Mouse (Mus musculus): ENCODE data around the gene Xab2.

Gene Xab2

GRCm38 (mm10) chr8:3621199-3621970 is at the start of gene Xab2, which contains the start of gene Pet100:
Gene Xab2 (minus strand): TSS chr8:3621316.
Gene Pet100 (plus strand): TSS chr8:3621548.
- in situ Hi-C loops (cut with MboI; ENCODE audit: unreplicated experiment in 2 of 2), result loop anchor here (10.0 kb wide), 2 partner anchors 107 to 267 kb away; partner anchors contain the start of genes A430078G23Rik (in 1 of the 2) and Pnpla6 (in 1 of the 2)

DNA sequence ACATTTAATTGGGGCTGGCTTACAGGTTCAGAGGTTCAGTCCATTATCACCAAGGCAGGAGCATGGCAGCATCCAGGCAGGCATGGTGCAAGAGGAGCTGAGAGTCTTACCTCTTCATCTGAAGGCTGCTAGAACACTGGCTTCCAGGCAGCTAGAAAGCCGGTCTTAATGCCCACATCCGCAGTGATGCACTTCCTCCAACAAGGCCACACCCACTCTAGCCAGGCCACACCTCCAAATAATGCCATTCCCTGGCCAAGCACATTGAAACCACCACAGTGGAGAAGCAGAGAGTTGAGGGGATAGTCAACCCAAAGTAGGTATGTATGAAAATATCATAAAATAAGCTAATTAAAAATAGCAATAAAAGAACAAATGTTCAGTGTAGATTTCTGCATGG is 49.3 kb upstream of the Xab2 start:
- in situ Hi-C loops (cut with MboI; ENCODE audit: unreplicated experiment in 2 of 2), result loop anchor here (5.0 to 10.0 kb wide), 4 partner anchors 108 to 488 kb away; partner anchors contain the start of genes A430078G23Rik (in 2 of the 2) and Pex11g (in 2 of the 2)

- in situ Hi-C loops (cut with MboI; ENCODE audit: unreplicated experiment in 2 of 2), result no loop called here
Observed at GRCm38 (mm10) chr8:3665507-3665906, 44.4 kb upstream of the Xab2 start, which contains the start of gene Mcemp1. Gene Mcemp1 (plus strand): TSS chr8:3665754.

GRCm38 (mm10) chr8:3664405-3664804 is 43.3 kb upstream of the Xab2 start:
- in situ Hi-C loops (cut with MboI; ENCODE audit: unreplicated experiment in 2 of 2), result no loop called here

DNA sequence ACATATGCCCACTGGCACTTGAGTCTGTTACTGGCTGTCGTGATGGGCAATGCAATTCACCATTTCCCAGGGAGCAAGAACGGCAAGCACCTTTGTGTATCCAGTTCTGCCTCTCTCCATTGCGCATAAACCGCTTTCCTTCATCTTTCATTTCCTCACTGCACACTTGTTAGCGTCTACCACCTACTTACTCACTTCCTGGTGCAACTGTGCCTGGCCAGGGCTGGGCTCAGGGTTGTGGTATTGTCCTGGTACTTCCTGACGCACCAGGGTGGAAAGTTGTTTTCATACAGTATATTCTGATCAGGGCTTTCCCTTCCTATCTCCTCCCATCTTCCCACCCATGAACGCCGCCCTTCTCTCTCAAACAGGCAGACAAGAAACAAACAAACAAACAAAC is 39.8 kb upstream of the Xab2 start:
- in situ Hi-C loops (cut with MboI; ENCODE audit: unreplicated experiment in 2 of 2), result no loop called here

GRCm38 (mm10) chr8:3656725-3657381 is 35.7 kb upstream of the Xab2 start:
- in situ Hi-C loops (cut with MboI; ENCODE audit: unreplicated experiment in 2 of 2), result no loop called here

DNA sequence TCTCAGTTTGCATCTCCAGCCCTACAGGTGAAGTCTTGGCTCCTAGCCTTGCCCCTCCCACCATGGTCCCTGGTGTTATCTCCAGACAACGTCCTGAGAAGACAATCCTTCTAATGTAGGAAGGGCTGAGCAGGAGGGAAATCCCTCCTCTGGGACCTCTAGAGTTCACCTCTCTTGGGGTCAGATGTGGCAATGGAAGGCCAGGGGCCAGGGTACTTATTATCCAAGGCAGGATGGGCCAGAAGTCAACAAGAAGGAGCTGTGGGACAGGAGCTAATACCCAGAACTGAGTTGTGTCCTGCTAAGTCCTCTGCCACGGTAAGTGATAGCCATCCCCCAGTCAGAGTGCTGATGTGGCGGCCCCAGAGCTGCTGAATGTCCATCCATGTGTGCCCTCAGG is 34.4 kb upstream of the Xab2 start, which contains the start of gene Retn:
Gene Retn, plus strand, starts transcription at position 245 of the 400 bp plus-strand sequence.
- in situ Hi-C loops (cut with MboI; ENCODE audit: unreplicated experiment in 2 of 2), result no loop called here

GRCm38 (mm10) chr8:3654726-3655508 is 33.8 kb upstream of the Xab2 start:
- in situ Hi-C loops (cut with MboI; ENCODE audit: unreplicated experiment in 2 of 2), result no loop called here

GRCm38 (mm10) chr8:3652845-3653244 is 31.7 kb upstream of the Xab2 start:
- in situ Hi-C loops (cut with MboI; ENCODE audit: unreplicated experiment in 2 of 2), result no loop called here

DNA sequence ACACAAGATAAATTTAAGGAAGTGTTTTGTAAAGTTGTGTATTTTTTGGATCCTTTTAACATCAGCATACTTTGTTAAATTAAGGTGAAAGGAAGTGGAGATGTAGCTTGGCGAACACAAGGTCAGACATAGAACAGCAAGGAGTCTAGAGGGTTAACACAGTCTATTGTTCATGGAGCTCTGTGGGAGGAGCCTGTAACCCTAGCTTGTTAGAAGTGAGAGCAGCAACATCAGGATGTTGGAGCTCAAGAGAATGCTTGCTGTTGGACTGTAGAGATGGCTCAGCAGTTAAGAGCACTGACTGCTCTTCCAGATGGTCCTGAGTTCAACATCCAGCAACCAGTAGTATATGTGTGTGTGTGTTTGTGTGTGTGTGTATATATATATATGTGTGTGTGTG is 27.9 kb upstream of the Xab2 start:
- in situ Hi-C loops (cut with MboI; ENCODE audit: unreplicated experiment in 2 of 2), result no loop called here

GRCm38 (mm10) chr8:3648268-3648667 is 27.2 kb upstream of the Xab2 start:
- in situ Hi-C loops (cut with MboI; ENCODE audit: unreplicated experiment in 2 of 2), result no loop called here

- in situ Hi-C loops (cut with MboI; ENCODE audit: unreplicated experiment in 2 of 2), result no loop called here
Observed at GRCm38 (mm10) chr8:3647561-3647960, 26.4 kb upstream of the Xab2 start.

DNA sequence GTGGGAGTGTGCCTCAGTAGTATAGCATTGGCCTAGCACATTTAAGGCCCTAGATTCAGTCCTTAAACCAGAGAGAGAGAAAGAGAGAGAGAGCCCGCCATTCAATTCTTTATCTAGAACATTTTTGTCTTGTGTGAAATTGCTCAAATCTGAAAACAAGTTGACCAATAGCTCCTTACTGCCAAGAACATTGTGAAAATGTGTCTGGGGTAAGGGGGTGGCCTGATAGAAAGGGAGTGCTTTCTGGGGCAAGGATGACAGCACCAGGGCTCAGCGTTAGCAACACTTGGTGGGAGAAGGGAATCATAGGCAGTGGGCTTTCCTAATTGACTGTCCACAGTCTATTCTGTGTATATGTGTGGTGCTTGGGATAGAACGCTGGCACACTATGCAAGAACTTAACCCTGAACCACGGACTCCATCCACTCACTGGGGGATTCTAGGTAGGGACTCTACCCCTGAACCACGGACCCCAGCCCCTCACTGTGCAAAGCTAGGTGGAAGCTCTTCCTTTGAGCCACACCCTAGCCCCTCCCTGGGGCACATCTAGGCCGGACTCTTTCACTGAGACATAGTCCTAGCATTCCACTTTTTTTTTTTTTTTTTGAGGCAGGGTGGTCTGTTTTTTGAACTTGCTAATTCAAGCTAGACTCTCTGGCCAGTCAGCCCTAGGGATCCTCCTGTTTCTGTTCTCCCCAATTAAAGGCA is 25.9 kb upstream of the Xab2 start:
- in situ Hi-C loops (cut with MboI; ENCODE audit: unreplicated experiment in 2 of 2), result no loop called here

DNA sequence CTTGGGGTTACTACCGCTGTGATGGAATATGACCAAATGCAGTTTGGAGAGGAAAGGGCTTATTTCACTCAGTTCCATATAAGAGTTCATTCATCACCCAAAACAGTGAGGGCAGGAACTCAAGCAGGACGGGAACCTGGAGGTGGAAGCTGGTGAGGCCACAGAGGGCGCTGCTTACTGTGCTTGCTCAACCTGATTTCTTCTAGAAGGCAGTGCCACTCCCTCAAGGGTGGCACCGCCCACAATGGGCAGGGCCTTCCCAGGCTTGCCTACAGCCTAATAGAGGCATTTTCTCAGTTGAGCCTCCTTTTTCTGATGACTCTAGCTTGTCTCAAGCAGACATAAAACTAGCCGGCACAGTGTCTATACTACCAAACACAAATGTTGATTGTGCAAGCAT is 24.7 kb upstream of the Xab2 start:
- in situ Hi-C loops (cut with MboI; ENCODE audit: unreplicated experiment in 2 of 2), result no loop called here

DNA sequence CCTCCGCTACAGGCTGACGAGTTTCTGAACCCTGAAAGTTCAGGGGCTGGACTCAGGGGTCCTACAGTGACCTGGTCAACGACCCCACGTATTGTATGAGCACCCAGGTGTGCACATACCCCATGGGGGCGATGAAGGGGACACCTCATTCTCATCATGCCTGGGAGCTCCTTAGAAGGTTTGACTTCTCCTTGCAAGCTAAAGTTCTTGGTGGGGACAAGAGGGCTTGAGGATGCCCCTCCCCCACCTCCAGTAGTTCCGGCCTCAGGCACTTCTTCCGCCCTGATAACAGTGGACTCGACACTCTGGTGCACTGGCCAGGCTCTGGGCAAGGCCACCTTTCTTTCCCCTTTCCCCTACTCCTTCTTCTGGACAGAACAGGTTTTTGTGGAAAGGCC is 10.4 kb upstream of the Xab2 start:
- in situ Hi-C loops (cut with MboI; ENCODE audit: unreplicated experiment in 2 of 2), result no loop called here

- in situ Hi-C loops (cut with MboI; ENCODE audit: unreplicated experiment in 2 of 2), result no loop called here
Observed at GRCm38 (mm10) chr8:3630647-3631477, 9.7 kb upstream of the Xab2 start, which contains the start of gene Stxbp2. Gene Stxbp2 (plus strand): TSS chr8:3630955.

DNA sequence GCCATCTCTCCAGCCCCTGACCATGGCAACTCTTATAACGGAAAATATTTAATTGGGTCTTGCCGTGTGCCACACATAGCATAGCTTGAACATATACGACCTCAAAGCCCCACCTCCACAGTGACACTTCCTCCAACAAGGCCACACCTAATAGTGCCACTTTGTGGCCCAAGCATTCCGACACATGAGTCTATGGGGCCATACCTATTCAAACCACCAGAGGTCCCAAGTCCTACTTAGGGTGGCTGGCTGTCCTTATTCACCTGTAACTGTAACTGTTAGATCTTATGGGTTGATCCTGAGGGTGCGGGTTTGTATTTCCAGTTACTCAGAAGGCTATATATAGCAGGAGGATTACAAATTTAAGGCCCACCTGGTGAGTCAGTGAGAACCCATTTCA is 6.9 kb upstream of the Xab2 start:
- in situ Hi-C loops (cut with MboI; ENCODE audit: unreplicated experiment in 2 of 2), result loop anchor here (5.0 to 10.0 kb wide), 3 partner anchors 111 to 273 kb away; partner anchors contain the start of genes Pnpla6 (in 2 of the 2) and A430078G23Rik (in 1 of the 2)

GRCm38 (mm10) chr8:3626971-3627370 is 5.9 kb upstream of the Xab2 start:
- in situ Hi-C loops (cut with MboI; ENCODE audit: unreplicated experiment in 2 of 2), result loop anchor here (5.0 to 10.0 kb wide), 3 partner anchors 110 to 272 kb away; partner anchors contain the start of genes Pnpla6 (in 2 of the 2) and A430078G23Rik (in 1 of the 2)

DNA sequence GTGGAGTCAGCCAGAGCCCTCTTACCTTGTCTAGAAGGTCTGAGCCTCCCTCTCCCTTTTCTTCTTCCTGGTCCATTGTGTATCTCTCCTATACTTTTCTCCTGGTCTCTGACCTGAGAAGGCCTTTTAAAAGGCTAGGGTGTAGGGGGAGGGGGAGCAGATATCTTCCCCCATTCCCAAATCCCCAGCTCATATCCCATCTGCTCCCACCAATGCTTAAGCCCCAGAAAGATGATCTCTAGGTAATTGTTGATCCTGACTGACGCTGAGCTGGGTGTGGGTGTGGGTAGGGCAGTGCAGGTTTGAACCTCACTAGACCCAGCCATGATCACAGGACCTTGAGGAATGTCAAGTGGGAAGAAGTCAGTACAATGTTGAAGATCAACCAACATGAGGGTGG is 4.3 kb upstream of the Xab2 start, which contains the start of gene Pcp2:
Gene Pcp2, minus strand, starts transcription at position 101 of the 400 bp plus-strand sequence.
- in situ Hi-C loops (cut with MboI; ENCODE audit: unreplicated experiment in 2 of 2), result loop anchor here (5.0 to 10.0 kb wide), 3 partner anchors 108 to 271 kb away; partner anchors contain the start of genes Pnpla6 (in 2 of the 2) and A430078G23Rik (in 1 of the 2)

All from v-Abl transformed pro-B cells (cell line).